Mouse (Mus musculus) liver, embryonic 16.5 days (tissue): Measurements from ENCODE around the gene Fbxo24. TPM values are rescaled to one million over a fixed set of nuclear protein-coding genes. Genes with fewer than 3 reads are reported as not detected.

Source experiments
- ATAC-seq: fragments of 200-750 bp; cut with Nextera tagmentation; 2 replicates; pipeline ENCODE4 v1.8.0; 2017; ENCODE audit warnings: low read depth, mild to moderate bottlenecking, moderate number of reproducible peaks, moderate library complexity
- H3K27ac ChIP-seq: fragments of 300-500 bp; sonication (generic); 2 replicates; pipeline ENCODE4 v1.5.1; 2014; ENCODE audit warnings: mild to moderate bottlenecking, low read length
- H3K27me3 ChIP-seq: fragments of 300-500 bp; sonication (generic); 2 replicates; pipeline ENCODE4 v1.6.1; 2014; ENCODE audit warnings: low read depth, low read length, mixed read lengths; ENCODE audit not compliant: control insufficient read depth, insufficient read depth
- H3K36me3 ChIP-seq: fragments of 300-500 bp; sonication (generic); 2 replicates; pipeline ENCODE4 v1.6.1; 2014; ENCODE audit warnings: mild to moderate bottlenecking; ENCODE audit not compliant: control insufficient read depth, insufficient read depth
- H3K4me1 ChIP-seq: fragments of 300-500 bp; sonication (generic); 2 replicates; pipeline ENCODE4 v1.6.1; 2014; ENCODE audit warnings: low read depth, low read length, mixed read lengths; ENCODE audit not compliant: control insufficient read depth
- H3K4me2 ChIP-seq: fragments of 300-500 bp; sonication (generic); 2 replicates; pipeline ENCODE4 v1.6.1; 2014; ENCODE audit warnings: low read depth, low read length, mixed read lengths
- H3K4me3 ChIP-seq: fragments of 300-500 bp; sonication (generic); 2 replicates; pipeline ENCODE4 v1.5.1; 2014; ENCODE audit warnings: low read depth, mild to moderate bottlenecking, low read length
- H3K9ac ChIP-seq: fragments of 300-500 bp; sonication (generic); 2 replicates; pipeline ENCODE4 v1.6.1; 2014; ENCODE audit warnings: low read depth, low read length
- H3K9me3 ChIP-seq: fragments of 300-500 bp; sonication (generic); replicated peaks from 2 replicates; pipeline ENCODE4 v1.6.1; 2016; ENCODE audit warnings: low read length; ENCODE audit not compliant: control insufficient read depth
- WGBS: fragments of 180-500 bp; shearing (Covaris S2); extraction: QIAGEN DNeasy Blood & Tissue Kit; methylation state at CpG from one replicate; pipeline ENCODE4 v1.1.7; 2014; ENCODE audit not compliant: insufficient replicate concordance; 5-methylcytosine and 5-hydroxymethylcytosine counted together
- polyA plus RNA-seq: library from polyadenylated mRNA; unstranded; fragments of >200 nt; fragmentation: Nextera tagmentation; extraction: Ambion mirVana; gene quantifications from 2 replicates; pipeline ENCODE4 v1.2.1, GENCODE M21; 2015

Fbxo24 gene
- polyA plus RNA-seq = 0.07 and 0.13 TPM in 2 replicates

GRCm38 (mm10) chr5:137628498-137629305 is at the start of gene Fbxo24, which contains the start of the genes Lrch4 and Gm20605:
Gene Fbxo24, minus strand, starts transcription at chr5:137629002.
Gene Lrch4, plus strand, starts transcription at chr5:137629121.
Gene Gm20605, plus strand, starts transcription at chr5:137629175.
- Histone ChIP-seq H3K36me3 (peaks cover 1% of the 10 kb centered on the region), H3K4me2 (peak within 1 kb of the TSS; percentile 92), H3K27me3 (no peaks in the 10 kb centered on the region), H3K4me1 (peaks cover 31% of the 10 kb centered on the region), H3K9me3 (no peaks in the 10 kb centered on the region), H3K9ac (peak within 1 kb of the TSS; percentile 83), H3K4me3 (peak within 1 kb of the TSS; percentile 78), H3K27ac (peak within 1 kb of the TSS; percentile 93)
- ATAC-seq = peak; percentile 93
- WGBS = under 1% methylated on average over 46 of the region's 46 CpGs

- peaks cover 23% of the 10 kb centered on the region for H3K36me3 ChIP-seq
- WGBS = 94% methylated on average over 8 of the region's 8 CpGs
These were observed 49.1 kb upstream of the Fbxo24 start for GRCm38 (mm10) chr5:137677859-137678258.

GRCm38 (mm10) chr5:137674786-137675185 is 46.0 kb upstream of the Fbxo24 start:
- Histone ChIP-seq H3K36me3 (peaks cover 11% of the 10 kb centered on the region), H3K9ac (no peak overlapping the region; the same call in 1 of the 2 replicates), H3K4me2 (no peak overlapping the region), H3K4me3 (no peak overlapping the region), H3K4me1 (peaks cover 52% of the 10 kb centered on the region), H3K27me3 (no peaks in the 10 kb centered on the region), H3K9me3 (no peaks in the 10 kb centered on the region), H3K27ac (peak overlapping the region; percentile 22; the same call in 1 of the 2 replicates)
- ATAC-seq = no peak
- whole genome bisulfite sequencing = 85% methylated on average over 8 of the region's 8 CpGs

More at GRCm38 (mm10) chr5:137677859-137678258, 49.1 kb upstream of the Fbxo24 start:
- Histone ChIP-seq H3K9ac (no peak overlapping the region), H3K4me1 (peaks cover 43% of the 10 kb centered on the region), H3K27ac (no peak overlapping the region), H3K27me3 (no peaks in the 10 kb centered on the region), H3K4me2 (no peak overlapping the region), H3K4me3 (no peak overlapping the region), H3K9me3 (no peaks in the 10 kb centered on the region)
- ATAC-seq = no peak

DNA sequence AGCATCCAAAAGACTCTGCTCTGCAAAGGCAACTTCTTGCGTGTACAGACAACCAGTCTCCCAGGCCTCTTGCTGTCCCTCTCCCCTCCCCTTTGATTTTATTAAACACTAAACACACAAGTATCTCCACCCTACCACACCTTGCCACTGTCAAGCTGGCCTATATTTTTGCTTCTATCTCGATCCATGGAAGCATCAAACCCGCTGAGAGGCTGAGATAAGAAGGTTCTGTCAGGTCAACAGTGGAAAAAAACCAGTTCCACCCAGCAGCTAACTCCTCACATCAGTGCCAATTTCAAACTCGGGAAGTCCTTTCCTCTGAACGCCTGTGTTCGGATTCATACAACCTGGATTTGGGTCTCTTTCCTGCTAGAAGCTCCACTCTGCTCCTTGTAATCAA is 44.2 kb upstream of the Fbxo24 start:
- Histone ChIP-seq H3K36me3 (peaks cover 11% of the 10 kb centered on the region), H3K27ac (peak overlapping the region; percentile 75), H3K9me3 (no peaks in the 10 kb centered on the region), H3K4me1 (peaks cover 52% of the 10 kb centered on the region), H3K4me2 (peak overlapping the region; percentile 51), H3K9ac (peak overlapping the region; percentile 32), H3K27me3 (no peaks in the 10 kb centered on the region), H3K4me3 (no peak overlapping the region; the same call in 1 of the 2 replicates)
- ATAC-seq = peak; percentile 81
- 31% methylated on average over 6 of the region's 6 CpGs for WGBS

- Histone ChIP-seq H3K4me1 (peaks cover 52% of the 10 kb centered on the region), H3K27ac (peak overlapping the region; percentile 75), H3K9ac (no peak overlapping the region; the same call in 1 of the 2 replicates), H3K9me3 (no peaks in the 10 kb centered on the region), H3K4me3 (no peak overlapping the region), H3K36me3 (peaks cover 10% of the 10 kb centered on the region), H3K4me2 (peak overlapping the region; percentile 51; the same call in 1 of the 2 replicates), H3K27me3 (no peaks in the 10 kb centered on the region)
- WGBS = 75% methylated on average over 5 of the region's 5 CpGs
- ATAC-seq = no peak
These were observed 43.6 kb upstream of the Fbxo24 start for GRCm38 (mm10) chr5:137672361-137672760.

DNA sequence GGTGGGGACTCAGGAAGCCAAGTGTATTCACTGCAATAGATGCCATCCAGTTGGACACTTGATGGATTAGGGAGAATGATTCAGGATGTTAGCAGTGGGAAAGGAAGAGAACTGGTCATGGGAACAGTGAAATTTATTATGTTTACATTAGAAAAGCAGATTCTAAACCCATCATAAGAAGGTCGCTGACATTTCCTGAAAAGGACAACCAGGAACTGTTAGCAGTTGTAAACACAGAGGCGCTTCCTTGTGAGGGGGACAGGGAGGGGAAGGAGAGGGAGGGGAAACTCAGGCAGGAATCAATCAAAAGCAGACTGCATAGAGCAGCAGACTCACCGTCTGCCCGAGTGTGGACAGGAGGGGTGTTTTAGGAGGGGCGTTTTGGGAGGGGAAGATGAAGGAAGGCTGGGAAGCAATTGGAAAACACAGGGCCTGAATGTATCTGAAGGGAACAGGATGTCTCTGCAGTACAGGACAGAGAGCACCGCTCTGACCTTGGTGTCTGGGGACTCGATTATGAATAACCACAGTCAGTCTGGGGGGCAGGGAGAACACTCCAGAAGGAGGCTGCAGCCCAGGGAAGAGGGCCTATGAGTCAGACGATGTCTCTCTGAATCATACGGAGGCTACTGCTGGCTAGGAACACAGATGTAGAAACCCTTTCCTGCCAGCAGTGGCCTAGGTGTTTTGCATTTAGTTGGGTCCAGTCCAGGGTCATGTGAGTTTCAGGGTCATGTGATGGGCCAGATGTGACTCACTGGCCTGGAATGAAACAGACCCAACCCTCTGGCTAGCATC is 42.8 kb upstream of the Fbxo24 start:
- no peaks in the 10 kb centered on the region for H3K9me3 ChIP-seq
- peaks cover 14% of the 10 kb centered on the region for H3K36me3 ChIP-seq
- peaks cover 52% of the 10 kb centered on the region for H3K4me1 ChIP-seq
- H3K9ac ChIP-seq = no peak overlapping the region
- H3K27ac ChIP-seq = peak overlapping the region; percentile 75
- H3K4me2 ChIP-seq = no peak overlapping the region
- no peaks in the 10 kb centered on the region for H3K27me3 ChIP-seq
- ATAC-seq = peak; percentile 53
- H3K4me3 ChIP-seq = no peak overlapping the region; the same call in 1 of the 2 replicates
- 21% methylated on average over 9 of the region's 9 CpGs for WGBS

GRCm38 (mm10) chr5:137670240-137670639 is 41.4 kb upstream of the Fbxo24 start:
- H3K4me1 ChIP-seq = peaks cover 46% of the 10 kb centered on the region
- 93% methylated on average over 1 of the region's 1 CpGs for WGBS
- H3K36me3 ChIP-seq = peaks cover 21% of the 10 kb centered on the region
- ATAC-seq = no peak
- H3K9me3 ChIP-seq = no peaks in the 10 kb centered on the region
- no peak overlapping the region for H3K27ac ChIP-seq
- H3K27me3 ChIP-seq = no peaks in the 10 kb centered on the region
- H3K4me3 ChIP-seq = no peak overlapping the region
- no peak overlapping the region for H3K4me2 ChIP-seq
- H3K9ac ChIP-seq = no peak overlapping the region

- Histone ChIP-seq H3K9ac (no peak overlapping the region), H3K9me3 (no peaks in the 10 kb centered on the region), H3K27ac (no peak overlapping the region), H3K4me1 (peaks cover 33% of the 10 kb centered on the region), H3K4me3 (no peak overlapping the region), H3K36me3 (peaks cover 31% of the 10 kb centered on the region), H3K4me2 (no peak overlapping the region), H3K27me3 (no peaks in the 10 kb centered on the region)
- WGBS = 84% methylated on average over 10 of the region's 10 CpGs
- ATAC-seq = no peak
These were observed 40.2 kb upstream of the Fbxo24 start for GRCm38 (mm10) chr5:137668971-137669370.
